Mouse (Mus musculus): ENCODE data around the gene Dnajc27. TPM values are rescaled to one million over a fixed set of nuclear protein-coding genes. Genes with fewer than 3 reads are reported as not detected.
A peak's percentile ranks its signal among the peaks of the same experiment; 100 is the strongest.

Dnajc27 gene
- 1 to 10 TPM; 6.8 to 7.3 TPM for total RNA-seq (2021)

GRCm38 (mm10) chr12:4082132-4083001 lies at the start of gene Dnajc27:
TSS of gene Dnajc27 (plus strand) at chr12:4082583.
- intact Hi-C loops (cut with DNase I): loop anchor here (5.0 kb wide), 1 partner anchor 420 kb away; no protein-coding TSS in a partner anchor
- DNase-seq: peak; percentile 97 to 98

- intact Hi-C loops (cut with DNase I): no loop called here
- no peak for DNase-seq
Measured at GRCm38 (mm10) chr12:4036157-4036556, 46.2 kb upstream of the Dnajc27 start.

- intact Hi-C loops (cut with DNase I): no loop called here
- DNase-seq: no peak
Measured at GRCm38 (mm10) chr12:4037511-4037910, 44.9 kb upstream of the Dnajc27 start.

- intact Hi-C loops (cut with DNase I): loop anchor here (2.0 kb wide), 1 partner anchor 54 kb away; no protein-coding TSS in a partner anchor
- DNase-seq: peak; percentile 73 to 81
Measured at GRCm38 (mm10) chr12:4038061-4039041, 44.0 kb upstream of the Dnajc27 start, which contains the start of gene Efr3b. TSS of gene Efr3b (minus strand) at chr12:4038915.

- intact Hi-C loops (cut with DNase I): loop anchor here (2.0 kb wide), 1 partner anchor 54 kb away; no protein-coding TSS in a partner anchor
- DNase-seq: no peak
Measured at GRCm38 (mm10) chr12:4039046-4039445, 43.3 kb upstream of the Dnajc27 start.

- DNase-seq: peak; percentile 19 to 32
- intact Hi-C loops (cut with DNase I): no loop called here
Measured at GRCm38 (mm10) chr12:4042411-4042810, 40.0 kb upstream of the Dnajc27 start.

GRCm38 (mm10) chr12:4045992-4046391 lies 36.4 kb upstream of the Dnajc27 start:
- DNase-seq: no peak
- intact Hi-C loops (cut with DNase I): no loop called here

- DNase-seq: no peak
- intact Hi-C loops (cut with DNase I): no loop called here
Measured at GRCm38 (mm10) chr12:4048031-4048430, 34.4 kb upstream of the Dnajc27 start.

- intact Hi-C loops (cut with DNase I): no loop called here
- peak; percentile 36 to 41 for DNase-seq
Measured at GRCm38 (mm10) chr12:4050861-4051425, 31.4 kb upstream of the Dnajc27 start.

GRCm38 (mm10) chr12:4053643-4054042 lies 28.7 kb upstream of the Dnajc27 start:
- intact Hi-C loops (cut with DNase I): no loop called here

GRCm38 (mm10) chr12:4054845-4055244 lies 27.5 kb upstream of the Dnajc27 start:
- DNase-seq: no peak
- intact Hi-C loops (cut with DNase I): no loop called here

More at GRCm38 (mm10) chr12:4053643-4054042, 28.7 kb upstream of the Dnajc27 start:
- DNase-seq: no peak

GRCm38 (mm10) chr12:4058321-4058720 lies 24.1 kb upstream of the Dnajc27 start:
- no peak for DNase-seq
- intact Hi-C loops (cut with DNase I): no loop called here

GRCm38 (mm10) chr12:4059683-4060082 lies 22.7 kb upstream of the Dnajc27 start:
- intact Hi-C loops (cut with DNase I): no loop called here
- no peak for DNase-seq

GRCm38 (mm10) chr12:4065498-4065897 lies 16.9 kb upstream of the Dnajc27 start:
- intact Hi-C loops (cut with DNase I): no loop called here
- no peak for DNase-seq

GRCm38 (mm10) chr12:4065944-4066343 lies 16.4 kb upstream of the Dnajc27 start:
- DNase-seq: no peak
- intact Hi-C loops (cut with DNase I): no loop called here

- intact Hi-C loops (cut with DNase I): no loop called here
- DNase-seq: no peak
Measured at GRCm38 (mm10) chr12:4066681-4067459, 15.5 kb upstream of the Dnajc27 start.

- intact Hi-C loops (cut with DNase I): no loop called here
- DNase-seq: no peak
Measured at GRCm38 (mm10) chr12:4068551-4068950, 13.8 kb upstream of the Dnajc27 start.

- intact Hi-C loops (cut with DNase I): no loop called here
- no peak for DNase-seq
Measured at GRCm38 (mm10) chr12:4071671-4072070, 10.7 kb upstream of the Dnajc27 start.

- intact Hi-C loops (cut with DNase I): no loop called here
- DNase-seq: no peak
Measured at GRCm38 (mm10) chr12:4075407-4075806, 7.0 kb upstream of the Dnajc27 start.

GRCm38 (mm10) chr12:4076383-4076782 lies 6.0 kb upstream of the Dnajc27 start:
- no peak for DNase-seq
- intact Hi-C loops (cut with DNase I): no loop called here
